Mouse (Mus musculus) intestine, postnatal 0 days (tissue): Measurements from ENCODE around the gene Nos1. TPM values are rescaled to one million over a fixed set of nuclear protein-coding genes. Genes with fewer than 3 reads are reported as not detected.

ENCODE experiments used
- ATAC-seq: fragments of 200-750 bp; cut with Nextera tagmentation; 2 replicates; pipeline ENCODE4 v1.8.0; 2017; ENCODE audit warnings: mild to moderate bottlenecking, moderate TSS enrichment, moderate library complexity
- H3K27ac ChIP-seq: fragments of 300-500 bp; sonication (generic); 2 replicates; pipeline ENCODE4 v1.5.1; 2014; ENCODE audit warnings: mild to moderate bottlenecking, low read depth, low read length, moderate library complexity
- H3K27me3 ChIP-seq: fragments of 300-500 bp; sonication (generic); replicated peaks from 2 replicates; pipeline ENCODE4 v1.6.1; 2014; ENCODE audit warnings: low read length, mixed read lengths; ENCODE audit not compliant: control insufficient read depth, insufficient read depth
- H3K36me3 ChIP-seq: fragments of 300-500 bp; sonication (generic); 2 replicates; pipeline ENCODE4 v1.6.1; 2014; ENCODE audit warnings: mild to moderate bottlenecking, moderate library complexity; ENCODE audit not compliant: control insufficient read depth, insufficient read depth
- H3K4me1 ChIP-seq: fragments of 300-500 bp; sonication (generic); replicated peaks from 2 replicates; pipeline ENCODE4 v1.6.1; 2014; ENCODE audit warnings: antibody characterized with exemption, low read length, mixed read lengths; ENCODE audit not compliant: control insufficient read depth, insufficient read depth
- H3K4me2 ChIP-seq: fragments of 300-500 bp; sonication (generic); replicated peaks from 2 replicates; pipeline ENCODE4 v1.6.1; 2014; ENCODE audit warnings: low read depth, mild to moderate bottlenecking, moderate library complexity
- H3K4me3 ChIP-seq: fragments of 300-500 bp; sonication (generic); 2 replicates; pipeline ENCODE4 v1.5.1; 2014; ENCODE audit warnings: low read depth, low read length
- H3K9ac ChIP-seq: fragments of 300-500 bp; sonication (generic); 2 replicates; pipeline ENCODE4 v1.6.1; 2014; ENCODE audit warnings: mild to moderate bottlenecking, low read depth, low read length
- H3K9me3 ChIP-seq: fragments of 300-500 bp; sonication (generic); 2 replicates; pipeline ENCODE4 v1.6.1; 2016; ENCODE audit warnings: mixed run types; ENCODE audit not compliant: control insufficient read depth
- CTCF ChIP-seq: sonication (generic); IDR thresholded peaks from 2 replicates; pipeline ENCODE4 v1.5.1; 2016; ENCODE audit warnings: low read depth, mild to moderate bottlenecking, control low read depth, antibody characterized with exemption, moderate library complexity
- WGBS: fragments of 180-500 bp; shearing (Covaris S2); extraction: QIAGEN DNeasy Blood & Tissue Kit; methylation state at CpG from one replicate; pipeline ENCODE4 v1.1.7; 2014; 5-methylcytosine and 5-hydroxymethylcytosine counted together
- polyA plus RNA-seq: library from polyadenylated mRNA; unstranded; fragments of >200 nt; fragmentation: Nextera tagmentation; extraction: Ambion mirVana; gene quantifications from 2 replicates; pipeline ENCODE4 v1.2.1, GENCODE M21; 2015

Nos1 gene
- polyA plus RNA-seq, 1 experiment from 2014 or later = 0.86 TPM

- H3K36me3 ChIP-seq = no peaks in the 10 kb centered on the region
- no peak for TF ChIP-seq CTCF
- H3K4me1 ChIP-seq = no peaks in the 10 kb centered on the region
- H3K4me2 ChIP-seq = no peak overlapping the region
- no peak overlapping the region for H3K27ac ChIP-seq
- no peak for ATAC-seq
- no peak overlapping the region for H3K9ac ChIP-seq
- WGBS = 91% methylated on average over 1 of the region's 1 CpGs
- no peak overlapping the region for H3K4me3 ChIP-seq
- H3K27me3 ChIP-seq = no peaks in the 10 kb centered on the region
- no peaks in the 10 kb centered on the region for H3K9me3 ChIP-seq
Observed at GRCm38 (mm10) chr5:117954429-117954828, 173.6 kb downstream of the Nos1 start.

- no peaks in the 10 kb centered on the region for H3K36me3 ChIP-seq
- no peak overlapping the region for H3K4me3 ChIP-seq
- no peak overlapping the region for H3K27ac ChIP-seq
- no peaks in the 10 kb centered on the region for H3K27me3 ChIP-seq
- no peaks in the 10 kb centered on the region for H3K4me1 ChIP-seq
- 33% methylated on average over 10 of the region's 10 CpGs for WGBS
- no peak overlapping the region for H3K9ac ChIP-seq
- ATAC-seq = no peak
- peak; percentile 77 for TF ChIP-seq CTCF
- H3K9me3 ChIP-seq = no peaks in the 10 kb centered on the region
- H3K4me2 ChIP-seq = no peak overlapping the region
Observed at GRCm38 (mm10) chr5:117955675-117956420, 175.0 kb downstream of the Nos1 start.

GRCm38 (mm10) chr5:117964750-117965149 is 183.9 kb downstream of the Nos1 start:
- Histone ChIP-seq H3K4me3 (no peak overlapping the region), H3K27me3 (no peaks in the 10 kb centered on the region), H3K36me3 (no peaks in the 10 kb centered on the region), H3K9me3 (no peaks in the 10 kb centered on the region), H3K9ac (no peak overlapping the region), H3K27ac (no peak overlapping the region), H3K4me2 (no peak overlapping the region), H3K4me1 (no peaks in the 10 kb centered on the region)
- no peak for TF ChIP-seq CTCF
- no peak for ATAC-seq
- WGBS = 47% methylated on average over 9 of the region's 9 CpGs

- H3K4me2 ChIP-seq = no peak overlapping the region
- no peak overlapping the region for H3K4me3 ChIP-seq
- no peaks in the 10 kb centered on the region for H3K27me3 ChIP-seq
- H3K9me3 ChIP-seq = no peaks in the 10 kb centered on the region
- WGBS = 76% methylated on average over 9 of the region's 9 CpGs
- no peak for TF ChIP-seq CTCF
- H3K9ac ChIP-seq = no peak overlapping the region
- H3K4me1 ChIP-seq = no peaks in the 10 kb centered on the region
- H3K36me3 ChIP-seq = no peaks in the 10 kb centered on the region
- no peak overlapping the region for H3K27ac ChIP-seq
- no peak for ATAC-seq
Observed at GRCm38 (mm10) chr5:117966956-117967355, 186.1 kb downstream of the Nos1 start.

GRCm38 (mm10) chr5:117967659-117968069 is 186.8 kb downstream of the Nos1 start:
- 33% methylated on average over 4 of the region's 4 CpGs for WGBS
- H3K4me1 ChIP-seq = no peaks in the 10 kb centered on the region
- no peak for TF ChIP-seq CTCF
- H3K4me3 ChIP-seq = no peak overlapping the region
- peak; percentile 25; the same call in 1 of the 2 replicates for ATAC-seq
- H3K27me3 ChIP-seq = no peaks in the 10 kb centered on the region
- no peaks in the 10 kb centered on the region for H3K36me3 ChIP-seq
- no peak overlapping the region for H3K27ac ChIP-seq
- no peaks in the 10 kb centered on the region for H3K9me3 ChIP-seq
- no peak overlapping the region for H3K4me2 ChIP-seq
- no peak overlapping the region for H3K9ac ChIP-seq

GRCm38 (mm10) chr5:117969681-117970427 is 189.0 kb downstream of the Nos1 start:
- Histone ChIP-seq H3K9ac (no peak overlapping the region), H3K4me1 (no peaks in the 10 kb centered on the region), H3K27me3 (no peaks in the 10 kb centered on the region), H3K9me3 (no peaks in the 10 kb centered on the region), H3K36me3 (no peaks in the 10 kb centered on the region), H3K27ac (no peak overlapping the region), H3K4me3 (no peak overlapping the region), H3K4me2 (no peak overlapping the region)
- WGBS = 87% methylated on average over 10 of the region's 10 CpGs
- no peak for ATAC-seq
- no peak for TF ChIP-seq CTCF
